Mouse (Mus musculus) liver, adult 2 months (tissue): ENCODE results near the gene Hist1h2bk.

Experiments
- CTCF ChIP-seq: fragments of 200-500 bp; IDR thresholded peaks from 2 replicates; pipeline ENCODE4 v1.5.1; 2011; ENCODE audit warnings: low read depth, low read length, control low read depth
- POLR2A ChIP-seq: fragments of 200-500 bp; IDR thresholded peaks from 2 replicates; pipeline ENCODE4 v1.6.1; 2011; ENCODE audit warnings: low read length, control low read depth; ENCODE audit not compliant: insufficient read depth; ENCODE audit errors: extremely low read depth

- no peak for TF ChIP-seq POLR2A
- peak; percentile 35 for TF ChIP-seq CTCF
Observed at GRCm38 (mm10) chr13:22043503-22044431, 8.1 kb downstream of the Hist1h2bk start.
